Mouse (Mus musculus) erythroblast, adult 5-6 weeks (primary cell): ENCODE data around the gene Olfr135. TPM values are rescaled to one million over a fixed set of nuclear protein-coding genes. Genes with fewer than 3 reads are reported as not detected.

ENCODE experiments used
- ATAC-seq: replicated peaks from 2 replicates; pipeline ENCODE4 v1.8.0; 2016; ENCODE audit warnings: moderate number of reproducible peaks, mild to moderate bottlenecking, moderate TSS enrichment, inconsistent platforms; ENCODE audit not compliant: poor library complexity, low FRiP score, severe bottlenecking
- total RNA-seq, 2 experiments: library from RNA; stranded (forward) in 1 of 2; stranded (reverse) in 1 of 2; fragments of 150-400 nt in 1 of 2; fragments of 200-764, 138-1000 nt in 1 of 2; gene quantifications; 2 replicates each; pipeline versions ENCODE4 v1.2.3 to v1.2.4; 2015 to 2017; ENCODE audit warnings: low replicate concordance in 2 of 2

The Olfr135 gene
- total RNA-seq (2015; ENCODE audit: low replicate concordance) (not detected in 2 replicates), total RNA-seq (2017; ENCODE audit: low replicate concordance) (not detected in 2 replicates)

DNA sequence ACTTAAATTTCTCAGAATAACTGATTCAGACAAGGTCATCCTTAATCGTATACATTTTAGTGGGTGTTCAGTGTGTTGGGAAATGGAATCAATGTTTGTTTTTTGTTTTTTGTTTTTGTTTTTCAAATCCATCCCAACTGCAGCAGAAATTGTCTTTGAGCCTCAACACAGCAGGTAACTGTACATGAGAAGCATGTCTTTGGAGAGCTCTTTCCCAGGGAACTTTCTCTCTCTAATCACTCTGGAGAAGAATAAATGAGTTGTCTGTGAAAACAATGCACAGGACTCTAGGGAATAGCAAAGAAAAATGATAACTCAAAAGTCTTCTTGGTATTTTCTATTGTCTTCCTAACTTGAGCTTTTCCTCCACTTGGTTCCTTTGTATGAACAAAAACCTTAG lies at the start of gene Olfr135:
Gene Olfr135 (plus strand): TSS at position 301 of the 400 bp plus-strand sequence.
- no peak for ATAC-seq

DNA sequence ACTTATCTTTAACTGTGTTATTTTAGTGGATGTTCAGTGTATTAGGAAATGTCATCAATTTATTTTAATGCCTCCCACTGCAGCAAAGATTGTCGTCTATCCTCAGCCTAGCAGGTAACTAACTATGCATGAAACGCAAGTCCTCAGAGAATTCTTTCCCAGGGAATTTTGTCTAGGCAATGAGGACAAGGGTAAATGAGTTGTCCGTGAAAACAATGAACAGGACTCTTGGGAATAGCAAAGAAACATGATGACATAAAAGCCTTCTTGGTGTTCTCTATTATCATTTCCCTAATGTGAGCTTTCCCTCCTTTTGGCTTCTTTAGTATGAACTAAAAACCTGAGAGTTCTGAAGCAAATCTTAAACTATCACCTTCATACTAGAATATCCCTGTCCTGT lies 33.0 kb upstream of the Olfr135 start, which contains the start of gene Olfr134:
Gene Olfr134 (plus strand): TSS at position 301 of the 400 bp plus-strand sequence.
- ATAC-seq = no peak

Other genes starting within 250 kb of the Olfr135 start
- gene Olfr129, start 144.3 kb upstream of the Olfr135 start, total RNA-seq (2015; ENCODE audit: low replicate concordance) = not detected in 2 replicates
- gene Olfr129, start 144.3 kb upstream of the Olfr135 start, total RNA-seq (2017; ENCODE audit: low replicate concordance) = not detected in 2 replicates
- not detected in 2 replicates for gene Olfr130, start 140.4 kb upstream of the Olfr135 start, total RNA-seq (2015; ENCODE audit: low replicate concordance)
- not detected in 2 replicates for gene Olfr130, start 140.4 kb upstream of the Olfr135 start, total RNA-seq (2017; ENCODE audit: low replicate concordance)
- gene Olfr131, start 115.6 kb upstream of the Olfr135 start, total RNA-seq (2015; ENCODE audit: low replicate concordance) = not detected in 2 replicates
- not detected in 2 replicates for gene Olfr131, start 115.6 kb upstream of the Olfr135 start, total RNA-seq (2017; ENCODE audit: low replicate concordance)
- not detected in 2 replicates for gene Olfr132, start 69.8 kb upstream of the Olfr135 start, total RNA-seq (2015; ENCODE audit: low replicate concordance)
- not detected in 2 replicates for gene Olfr132, start 69.8 kb upstream of the Olfr135 start, total RNA-seq (2017; ENCODE audit: low replicate concordance)
- not detected in 2 replicates for gene Olfr133, start 59.1 kb upstream of the Olfr135 start, total RNA-seq (2015; ENCODE audit: low replicate concordance)
- not detected in 2 replicates for gene Olfr133, start 59.1 kb upstream of the Olfr135 start, total RNA-seq (2017; ENCODE audit: low replicate concordance)
- gene Olfr134, start 32.9 kb upstream of the Olfr135 start, total RNA-seq (2015; ENCODE audit: low replicate concordance) = not detected in 2 replicates
- not detected in 2 replicates for gene Olfr134, start 32.9 kb upstream of the Olfr135 start, total RNA-seq (2017; ENCODE audit: low replicate concordance)
- gene Olfr138, start 56.7 kb downstream of the Olfr135 start, total RNA-seq (2015; ENCODE audit: low replicate concordance) = not detected in 2 replicates
- not detected in 2 replicates for gene Olfr138, start 56.7 kb downstream of the Olfr135 start, total RNA-seq (2017; ENCODE audit: low replicate concordance)
- not detected in 2 replicates for gene Olfr137, start 103.2 kb downstream of the Olfr135 start, total RNA-seq (2015; ENCODE audit: low replicate concordance)
- gene Olfr137, start 103.2 kb downstream of the Olfr135 start, total RNA-seq (2017; ENCODE audit: low replicate concordance) = not detected in 2 replicates
- gene Olfr136, start 125.5 kb downstream of the Olfr135 start, total RNA-seq (2015; ENCODE audit: low replicate concordance) = not detected in 2 replicates
- gene Olfr136, start 125.5 kb downstream of the Olfr135 start, total RNA-seq (2017; ENCODE audit: low replicate concordance) = 0.34 TPM in 1 of 2 replicates, not detected in the other
- gene Esp36, start 215.8 kb downstream of the Olfr135 start, total RNA-seq (2015; ENCODE audit: low replicate concordance) = not detected in 2 replicates
- gene Esp36, start 215.8 kb downstream of the Olfr135 start, total RNA-seq (2017; ENCODE audit: low replicate concordance) = not detected in 2 replicates